Mouse (Mus musculus): ENCODE data around the gene Gpsm3.

GRCm38 (mm10) chr17:34627943-34628643, 38.5 kb downstream of the Gpsm3 start, which contains the start of gene Ppt2:
- TF ChIP-seq CTCF (IDR thresholded peaks at IDR 0.05; ENCODE audit: extremely low read depth, insufficient read depth, low read length), result no peak
- TF ChIP-seq POLR2A (IDR thresholded peaks at IDR 0.05; ENCODE audit: extremely low read depth, insufficient read depth, low read length), result no peak

All from cortical plate, adult 2 months (tissue).